Mouse (Mus musculus) small intestine, adult 2 months (tissue): ENCODE measurements around the gene Eid1. TPM values are rescaled to one million over a fixed set of nuclear protein-coding genes. Genes with fewer than 3 reads are reported as not detected.

Experiments
- H3K27ac ChIP-seq: fragments of 200-500 bp; 2 replicates; pipeline ENCODE4 v1.5.1; 2012; ENCODE audit warnings: low read depth, low read length, control low read depth, inconsistent platforms; ENCODE audit not compliant: insufficient read depth
- H3K27me3 ChIP-seq: fragments of 200-500 bp; 2 replicates; pipeline ENCODE4 v1.6.1; 2012; ENCODE audit warnings: mild to moderate bottlenecking, moderate library complexity, low read length, inconsistent platforms; ENCODE audit not compliant: control insufficient read depth, insufficient read depth
- H3K36me3 ChIP-seq: fragments of 200-500 bp; 2 replicates; pipeline ENCODE4 v1.6.1; 2012; ENCODE audit warnings: mild to moderate bottlenecking, low read length, control low read depth, inconsistent platforms; ENCODE audit not compliant: control insufficient read depth, insufficient read depth
- H3K4me1 ChIP-seq: fragments of 200-500 bp; 2 replicates; pipeline ENCODE4 v1.6.1; 2012; ENCODE audit warnings: low read length, inconsistent platforms, mixed read lengths; ENCODE audit not compliant: control insufficient read depth, insufficient read depth, insufficient read length
- H3K4me3 ChIP-seq: fragments of 200-500 bp; 2 replicates; pipeline ENCODE4 v1.5.1; 2012; ENCODE audit warnings: low read depth, mild to moderate bottlenecking, control low read depth, inconsistent platforms, low read length, moderate library complexity
- CTCF ChIP-seq: fragments of 200-500 bp; IDR thresholded peaks from 2 replicates; pipeline ENCODE4 v1.5.1; 2012; ENCODE audit warnings: low read depth, mild to moderate bottlenecking, control low read depth, inconsistent platforms, low read length, moderate library complexity, mixed read lengths; ENCODE audit not compliant: insufficient replicate concordance, insufficient read length; ENCODE audit errors: extremely low read depth
- POLR2A ChIP-seq: fragments of 200-500 bp; IDR thresholded peaks from 2 replicates; pipeline ENCODE4 v1.6.1; 2012; ENCODE audit warnings: low read depth, mild to moderate bottlenecking, control low read depth, inconsistent platforms, low read length, moderate library complexity
- WGBS: fragments of 180-500 bp; shearing (Covaris S2); methylation state at CpG from one replicate; pipeline ENCODE4 v1.1.7; 2018; 5-methylcytosine and 5-hydroxymethylcytosine counted together
- polyA plus RNA-seq: library from polyadenylated mRNA; depleted of rRNA; stranded (reverse); fragments of >200 nt; gene quantifications from 2 replicates; pipeline ENCODE4 v1.2.3, GENCODE M21; 2012; rRNA removed

The Eid1 gene
- polyA plus RNA-seq = 3.8 and 5.3 TPM in 2 replicates

- Histone ChIP-seq H3K36me3 (no peaks in the 10 kb centered on the region), H3K27me3 (no peaks in the 10 kb centered on the region), H3K4me1 (peaks cover 3% of the 10 kb centered on the region), H3K27ac (no peak within 1 kb of the TSS), H3K4me3 (peak within 1 kb of the TSS; percentile 77)
- no peak for TF ChIP-seq POLR2A
- no peak for TF ChIP-seq CTCF
- WGBS = under 1% methylated on average over 62 of the region's 79 CpGs
Observed at GRCm38 (mm10) chr2:125672957-125673631, at the start of gene Eid1. Eid1 (plus strand) TSS chr2:125673095.

GRCm38 (mm10) chr2:125623211-125623610 is 49.7 kb upstream of the Eid1 start:
- no peak for TF ChIP-seq POLR2A
- no peak for TF ChIP-seq CTCF
- Histone ChIP-seq H3K4me1 (no peaks in the 10 kb centered on the region; the same call in 1 of the 2 replicates), H3K27me3 (no peaks in the 10 kb centered on the region), H3K4me3 (no peak overlapping the region), H3K27ac (no peak overlapping the region), H3K36me3 (peaks cover 12% of the 10 kb centered on the region)
- 90% methylated on average over 15 of the region's 15 CpGs for WGBS

GRCm38 (mm10) chr2:125624127-125624685 is 48.7 kb upstream of the Eid1 start:
- H3K27me3 ChIP-seq = no peaks in the 10 kb centered on the region
- H3K4me1 ChIP-seq = no peaks in the 10 kb centered on the region; the same call in 1 of the 2 replicates
- 2% methylated on average over 9 of the region's 9 CpGs for WGBS
- no peak for TF ChIP-seq CTCF
- TF ChIP-seq POLR2A = no peak
- H3K36me3 ChIP-seq = peaks cover 6% of the 10 kb centered on the region
- H3K27ac ChIP-seq = no peak overlapping the region
- peak overlapping the region; percentile 89; the same call in 1 of the 2 replicates for H3K4me3 ChIP-seq

DNA sequence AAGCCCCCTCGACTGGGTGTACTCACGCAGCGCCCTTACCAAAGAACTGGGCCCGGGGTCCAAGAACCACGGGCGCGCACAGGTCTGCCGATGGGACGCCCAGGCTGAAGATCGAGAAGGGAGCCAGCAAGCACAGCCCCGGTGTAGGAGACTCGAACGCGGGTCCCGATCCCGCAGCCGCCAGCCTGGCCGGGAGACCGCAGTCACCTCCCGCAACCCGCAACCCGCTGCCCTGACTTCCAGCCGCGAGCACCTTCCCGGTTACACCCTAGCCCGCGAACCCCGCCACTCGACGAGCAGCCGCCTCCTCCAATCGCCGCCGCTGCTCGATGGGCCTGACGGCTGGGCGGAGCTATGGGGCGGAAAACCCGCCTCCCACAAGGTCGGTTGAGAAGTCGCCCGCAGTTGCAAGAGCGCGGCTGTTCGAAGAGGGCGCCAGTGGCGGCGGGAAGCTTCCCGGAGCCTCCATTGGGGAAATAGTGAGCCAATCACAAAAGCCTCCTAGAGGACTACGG is 48.0 kb upstream of the Eid1 start, which contains the start of gene Cep152:
TSS of gene Cep152 (minus strand) at position 277 of the 515 bp plus-strand sequence.
- no peaks in the 10 kb centered on the region for H3K27me3 ChIP-seq
- TF ChIP-seq CTCF = no peak; the same call in 1 of the 2 replicates
- peak; percentile 39; the same call in 1 of the 2 replicates for TF ChIP-seq POLR2A
- H3K4me1 ChIP-seq = no peaks in the 10 kb centered on the region; the same call in 1 of the 2 replicates
- H3K4me3 ChIP-seq = peak within 1 kb of the TSS; percentile 89
- WGBS = under 1% methylated on average over 50 of the region's 50 CpGs
- 0 out of 2 replicates have a peak, but pooled peaks cover under 1% of the 10 kb centered on the region for H3K36me3 ChIP-seq
- H3K27ac ChIP-seq = no peak within 1 kb of the TSS

GRCm38 (mm10) chr2:125626536-125626935 is 46.4 kb upstream of the Eid1 start:
- 37% methylated on average over 4 of the region's 4 CpGs for WGBS
- H3K36me3 ChIP-seq = no peaks in the 10 kb centered on the region

DNA sequence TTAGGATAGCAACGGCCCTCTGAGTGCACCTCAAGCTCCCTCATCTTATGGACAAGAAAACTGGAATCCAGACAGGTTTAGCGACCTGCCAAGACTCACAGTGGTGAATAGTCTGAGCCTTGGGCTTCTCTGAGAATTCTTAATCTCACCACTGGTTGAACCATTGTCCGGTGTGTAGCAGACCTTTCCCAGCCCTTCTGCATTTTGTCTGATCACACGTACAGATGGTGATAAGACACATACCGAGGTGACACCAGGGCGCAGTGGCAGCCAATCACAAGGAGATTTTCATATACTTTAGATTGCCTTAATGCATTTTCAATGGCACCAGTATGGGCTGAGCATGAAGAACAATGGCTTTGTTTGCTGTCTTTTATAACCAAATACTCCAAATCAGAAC is 44.4 kb upstream of the Eid1 start:
- no peaks in the 10 kb centered on the region for H3K27me3 ChIP-seq
- no peak overlapping the region for H3K4me3 ChIP-seq
- no peaks in the 10 kb centered on the region for H3K36me3 ChIP-seq
- TF ChIP-seq CTCF = no peak
- no peak for TF ChIP-seq POLR2A
- 63% methylated on average over 6 of the region's 6 CpGs for WGBS
- no peaks in the 10 kb centered on the region; the same call in 1 of the 2 replicates for H3K4me1 ChIP-seq
- no peak overlapping the region for H3K27ac ChIP-seq

More at GRCm38 (mm10) chr2:125626536-125626935, 46.4 kb upstream of the Eid1 start:
- Histone ChIP-seq H3K27me3 (no peaks in the 10 kb centered on the region), H3K4me1 (no peaks in the 10 kb centered on the region; the same call in 1 of the 2 replicates), H3K27ac (no peak overlapping the region), H3K4me3 (no peak overlapping the region)
- TF ChIP-seq POLR2A = no peak
- no peak for TF ChIP-seq CTCF

DNA sequence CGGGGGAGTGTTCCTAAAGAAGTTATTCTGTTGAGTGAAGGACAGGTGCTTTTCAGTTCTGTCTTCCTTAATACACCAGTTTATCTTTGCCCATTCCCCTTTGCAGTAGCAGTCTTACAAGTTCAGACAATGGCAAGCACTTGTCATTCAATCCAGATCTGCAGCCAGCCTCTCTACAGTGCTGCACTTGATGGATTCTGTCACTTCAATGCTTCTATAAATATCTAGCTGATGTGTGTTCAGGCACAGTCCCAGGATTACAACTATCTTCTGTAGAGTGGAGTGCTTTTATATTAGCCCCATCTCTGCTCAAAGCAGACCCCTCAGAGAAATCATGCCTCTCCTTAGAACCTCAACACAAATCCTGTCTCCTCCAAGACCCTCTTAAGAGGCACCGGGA is 42.9 kb upstream of the Eid1 start:
- Histone ChIP-seq H3K27me3 (no peaks in the 10 kb centered on the region), H3K4me1 (no peaks in the 10 kb centered on the region; the same call in 1 of the 2 replicates), H3K27ac (no peak overlapping the region), H3K36me3 (no peaks in the 10 kb centered on the region), H3K4me3 (no peak overlapping the region)
- TF ChIP-seq POLR2A = no peak
- TF ChIP-seq CTCF = no peak
- 95% methylated on average over 2 of the region's 2 CpGs for WGBS
